Mouse (Mus musculus) hindbrain, postnatal 0 days (tissue): ENCODE measurements around the gene Map7d1. TPM values are rescaled to one million over a fixed set of nuclear protein-coding genes. Genes with fewer than 3 reads are reported as not detected.

Source experiments
- ATAC-seq: fragments of 200-750 bp; cut with Nextera tagmentation; 2 replicates; pipeline ENCODE4 v1.8.0; 2017; ENCODE audit warnings: mild to moderate bottlenecking, moderate TSS enrichment, moderate library complexity
- DNase-seq: peaks from one replicate; pipeline ENCODE4 v3.0.0-alpha.2; 2015; ENCODE audit warnings: low spot score
- H3K27ac ChIP-seq: fragments of 300-500 bp; sonication (generic); 2 replicates; pipeline ENCODE4 v1.5.1; 2014; ENCODE audit warnings: mild to moderate bottlenecking
- H3K27me3 ChIP-seq: fragments of 300-500 bp; sonication (generic); 2 replicates; pipeline ENCODE4 v1.6.1; 2014; ENCODE audit warnings: low read length, mixed read lengths; ENCODE audit not compliant: insufficient read depth
- H3K36me3 ChIP-seq: fragments of 300-500 bp; sonication (generic); 2 replicates; pipeline ENCODE4 v1.6.1; 2014; ENCODE audit warnings: low read length, mixed read lengths; ENCODE audit not compliant: insufficient read depth
- H3K4me1 ChIP-seq: fragments of 300-500 bp; sonication (generic); 2 replicates; pipeline ENCODE4 v1.6.1; 2014; ENCODE audit warnings: antibody characterized with exemption, low read length, mixed read lengths; ENCODE audit not compliant: insufficient read depth
- H3K4me2 ChIP-seq: fragments of 300-500 bp; sonication (generic); 2 replicates; pipeline ENCODE4 v1.6.1; 2014; ENCODE audit warnings: low read depth, mild to moderate bottlenecking, low read length, moderate library complexity, mixed read lengths
- H3K4me3 ChIP-seq: fragments of 300-500 bp; sonication (generic); 2 replicates; pipeline ENCODE4 v1.5.1; 2014; ENCODE audit warnings: low read length
- H3K9ac ChIP-seq: fragments of 300-500 bp; sonication (generic); replicated peaks from 2 replicates; pipeline ENCODE4 v1.6.1; 2014; ENCODE audit warnings: mild to moderate bottlenecking, low read length, moderate library complexity, mixed read lengths
- H3K9me3 ChIP-seq: fragments of 300-500 bp; sonication (generic); 2 replicates; pipeline ENCODE4 v1.6.1; 2016; ENCODE audit warnings: low read length, mixed read lengths
- CTCF ChIP-seq: IDR thresholded peaks from 2 replicates; pipeline ENCODE4 v1.5.1; 2016; ENCODE audit warnings: antibody characterized with exemption, control low read depth, low read depth
- WGBS: fragments of 180-500 bp; shearing (Covaris S2); extraction: QIAGEN DNeasy Blood & Tissue Kit; methylation state at CpG from one replicate; pipeline ENCODE4 v1.1.7; 2014; 5-methylcytosine and 5-hydroxymethylcytosine counted together
- polyA plus RNA-seq: library from polyadenylated mRNA; unstranded; fragments of >200 nt; fragmentation: Nextera tagmentation; extraction: Ambion mirVana; gene quantifications from 2 replicates; pipeline ENCODE4 v1.2.1, GENCODE M21; 2015
- total RNA-seq: library from RNA; depleted of rRNA; stranded (reverse); fragments of >200 nt; gene quantifications from 2 replicates; pipeline ENCODE4 v1.2.3, GENCODE M21; 2014; rRNA removed

The Map7d1 gene
- total RNA-seq (106 and 109 TPM in 2 replicates), polyA plus RNA-seq (51.0 and 54.6 TPM in 2 replicates)

DNA sequence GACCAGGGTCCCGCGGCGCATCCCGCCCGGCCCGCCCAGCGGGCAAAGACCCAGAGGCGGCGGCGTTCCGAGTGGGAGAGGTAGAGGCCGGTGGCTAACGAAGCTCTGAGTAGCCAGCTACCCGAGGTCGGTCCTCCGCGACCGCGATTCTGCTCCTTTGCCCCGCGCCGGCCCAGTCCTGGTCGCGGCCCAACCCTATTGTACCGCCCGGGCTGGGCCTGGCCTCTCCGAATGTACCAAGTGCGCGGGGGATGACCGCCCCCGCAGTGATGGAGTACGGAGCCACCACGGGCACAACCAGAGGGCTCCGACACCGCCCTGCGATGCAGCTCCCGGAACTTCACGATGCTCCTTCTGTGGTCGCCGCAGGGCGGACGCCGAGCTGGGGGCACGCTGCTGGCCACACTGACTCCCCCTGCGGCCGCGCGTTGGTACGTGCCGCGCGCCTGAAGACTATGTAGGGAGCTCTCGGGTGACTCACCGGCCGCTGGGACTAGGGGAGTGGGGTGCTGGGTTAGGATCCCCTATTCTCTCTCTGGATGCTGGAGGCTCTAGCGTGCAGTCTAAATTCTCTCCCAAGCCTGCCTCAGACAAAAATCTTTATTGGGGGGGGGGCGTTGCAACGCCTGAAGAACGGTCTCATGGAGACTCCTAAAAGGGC, at the start of gene Map7d1:
TSS of gene Map7d1 (minus strand) at position 213 of the 661 bp plus-strand sequence.
- Histone ChIP-seq H3K4me1 (peaks cover 41% of the 10 kb centered on the region), H3K27ac (peak within 1 kb of the TSS; percentile 98), H3K36me3 (no peaks in the 10 kb centered on the region), H3K4me2 (peak within 1 kb of the TSS; percentile 81), H3K4me3 (peak within 1 kb of the TSS; percentile 99), H3K27me3 (no peaks in the 10 kb centered on the region), H3K9ac (peak within 1 kb of the TSS; percentile 99), H3K9me3 (no peaks in the 10 kb centered on the region)
- DNase-seq (peak; percentile 89), ATAC-seq (peak; percentile 88)
- 1% methylated on average over 55 of the region's 59 CpGs for WGBS
- peak; percentile 34 for TF ChIP-seq CTCF

DNA sequence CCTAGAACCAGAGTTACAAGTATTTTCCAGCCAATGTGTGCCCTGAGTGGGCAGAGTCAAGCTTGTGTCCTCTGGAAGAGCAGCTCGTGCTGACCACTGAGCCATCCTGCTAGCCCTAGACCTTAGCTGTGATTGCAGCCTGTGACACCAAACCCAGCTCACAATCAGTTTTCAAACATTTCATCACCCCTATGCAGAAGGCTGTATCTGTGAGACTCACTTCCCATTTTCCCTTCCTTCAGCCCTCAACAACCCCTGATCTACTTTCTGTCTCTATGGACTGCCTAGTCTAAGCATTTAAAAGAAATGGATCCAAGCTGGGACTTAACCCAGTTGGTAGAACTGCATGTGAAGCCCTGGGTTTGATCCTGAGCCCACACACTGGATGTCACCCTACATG, 49.3 kb upstream of the Map7d1 start:
- DNase-seq, result no peak
- Histone ChIP-seq H3K36me3 (no peaks in the 10 kb centered on the region), H3K9ac (no peak overlapping the region), H3K4me1 (peaks cover 12% of the 10 kb centered on the region), H3K27me3 (peaks cover 21% of the 10 kb centered on the region), H3K9me3 (no peaks in the 10 kb centered on the region), H3K4me3 (no peak overlapping the region), H3K4me2 (no peak overlapping the region), H3K27ac (no peak overlapping the region)
- no peak for ATAC-seq
- no peak for TF ChIP-seq CTCF
- WGBS, result 93% methylated on average over 1 of the region's 1 CpGs

DNA sequence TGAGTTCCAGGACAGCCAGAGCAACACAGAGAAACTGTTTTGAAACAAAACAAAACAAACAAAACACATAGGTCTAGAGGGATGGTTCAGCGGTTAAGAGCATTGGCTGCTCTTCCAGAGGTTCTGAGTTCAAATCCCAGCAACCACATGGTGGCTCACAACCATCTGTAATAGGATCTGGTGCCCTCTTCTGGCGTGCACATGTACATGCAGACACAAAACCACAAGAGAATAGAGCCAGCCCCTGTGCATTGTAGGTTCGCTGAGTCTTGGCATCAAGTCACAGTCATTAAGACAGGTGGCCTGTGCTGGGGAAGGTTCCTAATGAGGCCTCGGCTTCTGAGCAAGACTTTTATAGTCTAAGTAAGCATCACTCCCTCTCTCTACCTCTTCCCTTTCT, 47.7 kb upstream of the Map7d1 start:
- peaks cover 5% of the 10 kb centered on the region for H3K4me1 ChIP-seq
- H3K4me2 ChIP-seq, result no peak overlapping the region
- H3K36me3 ChIP-seq, result no peaks in the 10 kb centered on the region
- H3K27me3 ChIP-seq, result peaks cover 30% of the 10 kb centered on the region
- no peak overlapping the region for H3K27ac ChIP-seq
- DNase-seq (no peak), ATAC-seq (no peak)
- TF ChIP-seq CTCF, result peak; percentile 50
- no peaks in the 10 kb centered on the region for H3K9me3 ChIP-seq
- 64% methylated on average over 4 of the region's 4 CpGs for WGBS
- H3K9ac ChIP-seq, result no peak overlapping the region
- no peak overlapping the region for H3K4me3 ChIP-seq

DNA sequence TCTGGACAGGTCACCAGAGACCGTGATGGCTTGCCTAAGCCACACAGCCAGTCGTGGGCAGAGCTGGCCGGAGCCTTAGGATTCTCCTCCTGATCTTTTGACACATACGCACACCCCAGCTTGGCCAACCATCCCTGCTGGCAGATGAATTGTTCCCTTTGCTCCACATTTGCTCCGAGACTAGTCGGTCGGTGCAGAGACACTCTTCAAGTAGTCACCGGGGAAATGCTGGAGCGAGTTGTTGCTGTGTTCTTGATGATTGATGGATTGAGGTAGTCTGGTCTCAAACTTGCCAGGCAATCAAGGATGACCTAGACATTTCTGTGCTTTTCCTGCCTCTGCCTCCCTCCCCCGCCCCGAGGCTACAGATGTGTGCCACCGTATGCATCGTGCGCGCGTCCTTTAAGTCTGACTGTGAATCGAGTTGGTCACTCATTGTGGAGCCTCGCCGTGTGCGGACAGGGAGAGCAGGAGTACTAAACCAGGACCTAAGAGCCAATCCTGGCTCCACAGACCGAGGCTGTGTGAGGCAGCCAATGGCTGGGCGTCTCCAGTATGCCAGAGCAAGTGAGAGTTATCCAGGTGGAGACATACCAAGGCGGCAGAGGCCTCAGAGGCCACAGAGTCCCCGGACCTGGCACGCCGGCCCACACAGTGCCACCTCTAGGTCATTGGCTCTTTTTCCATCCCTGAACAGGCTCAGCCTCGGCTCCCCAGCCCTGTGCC, 45.6 kb upstream of the Map7d1 start:
- Histone ChIP-seq H3K27me3 (peaks cover 30% of the 10 kb centered on the region), H3K9me3 (no peaks in the 10 kb centered on the region), H3K4me3 (peak overlapping the region; percentile 25), H3K4me1 (peaks cover 8% of the 10 kb centered on the region), H3K4me2 (peak overlapping the region; percentile 51), H3K36me3 (no peaks in the 10 kb centered on the region), H3K27ac (no peak overlapping the region), H3K9ac (no peak overlapping the region)
- no peak for TF ChIP-seq CTCF
- ATAC-seq, result peak; percentile 22; the same call in 1 of the 2 replicates
- 7% methylated on average over 27 of the region's 27 CpGs for WGBS
- peak; percentile 27 for DNase-seq

DNA sequence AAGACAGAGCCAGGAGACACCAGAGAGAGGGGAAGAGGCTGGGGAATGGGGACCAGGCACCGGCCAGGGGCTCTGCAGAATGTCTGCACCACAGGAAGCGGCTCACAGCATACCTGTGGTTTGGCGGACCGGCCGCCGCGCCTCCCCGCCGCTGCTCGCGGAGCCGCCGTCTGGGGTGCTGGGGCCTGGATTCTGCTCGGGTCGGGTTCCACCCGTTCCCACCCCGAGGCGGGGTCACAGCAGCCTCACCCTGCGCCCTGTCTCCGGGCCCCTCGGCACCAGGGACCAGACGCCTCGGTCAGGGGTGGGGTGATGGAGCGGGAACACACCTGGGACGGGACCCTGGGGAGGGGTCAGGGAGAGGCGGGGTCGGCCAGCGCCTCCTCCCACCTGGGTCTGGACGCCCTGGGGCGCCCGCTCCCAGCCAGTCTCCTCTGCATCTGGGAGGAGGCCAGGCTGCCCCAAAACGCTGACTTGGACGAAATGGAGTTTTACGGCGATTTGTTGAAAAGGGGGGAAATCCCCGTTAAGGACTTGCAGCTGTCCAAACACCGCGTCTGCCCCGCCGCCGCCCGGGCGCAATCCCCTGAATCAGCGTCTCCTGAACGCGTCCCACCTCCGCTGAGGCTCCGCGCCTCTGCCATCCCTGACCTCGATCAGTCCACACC, 44.9 kb upstream of the Map7d1 start:
- peaks cover 30% of the 10 kb centered on the region for H3K27me3 ChIP-seq
- 0 out of 2 replicates have a peak overlapping the region, but pooled peaks have one; percentile 9 for H3K9ac ChIP-seq

DNA sequence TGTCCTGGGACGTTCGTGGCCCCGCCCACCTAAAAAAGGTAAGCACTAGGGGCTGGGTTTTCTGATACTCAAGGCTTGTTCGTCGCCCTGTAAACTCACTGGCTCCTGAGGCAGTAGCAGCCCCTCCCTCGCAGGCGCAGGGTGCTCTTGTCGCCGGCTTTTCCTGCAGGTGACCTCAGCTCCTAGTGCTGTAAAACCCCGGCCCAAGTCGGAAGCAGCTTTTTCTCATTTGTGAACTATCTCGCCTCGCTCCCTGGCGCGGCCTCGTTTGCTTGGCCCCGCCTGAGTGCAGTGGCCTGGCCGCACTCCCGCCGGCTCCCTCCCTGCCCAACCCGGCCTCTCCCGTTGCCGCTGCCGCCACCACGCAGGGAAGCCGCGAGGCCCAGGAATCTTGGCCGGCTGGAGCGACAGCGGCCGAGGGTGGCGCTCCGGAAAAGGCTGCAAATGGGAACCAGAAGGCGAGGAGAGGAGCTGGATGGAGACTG, 40.5 kb upstream of the Map7d1 start:
- TF ChIP-seq CTCF, result 0 out of 2 replicates have a peak, but pooled peaks have one; percentile 22
- no peaks in the 10 kb centered on the region for H3K9me3 ChIP-seq
- H3K36me3 ChIP-seq, result no peaks in the 10 kb centered on the region
- H3K27me3 ChIP-seq, result peaks cover 16% of the 10 kb centered on the region; the same call in 1 of the 2 replicates
- ATAC-seq, result peak; percentile 31; the same call in 1 of the 2 replicates
- no peak overlapping the region for H3K27ac ChIP-seq
- peak overlapping the region; percentile 49 for H3K9ac ChIP-seq
- under 1% methylated on average over 34 of the region's 34 CpGs for WGBS
- peaks cover 14% of the 10 kb centered on the region for H3K4me1 ChIP-seq
- H3K4me3 ChIP-seq, result peak overlapping the region; percentile 33
- peak overlapping the region; percentile 68 for H3K4me2 ChIP-seq
- peak; percentile 67 for DNase-seq

More for the DNA sequence above, 44.9 kb upstream of the Map7d1 start:
- Histone ChIP-seq H3K36me3 (no peaks in the 10 kb centered on the region), H3K4me3 (peak overlapping the region; percentile 25), H3K4me2 (peak overlapping the region; percentile 51), H3K4me1 (peaks cover 14% of the 10 kb centered on the region), H3K27ac (no peak overlapping the region), H3K9me3 (no peaks in the 10 kb centered on the region)
- no peak for ATAC-seq
- no peak for TF ChIP-seq CTCF
- DNase-seq, result peak; percentile 9
- WGBS, result 2% methylated on average over 47 of the region's 50 CpGs
